Mouse (Mus musculus) brain, adult 10 weeks (tissue): ENCODE measurements around the gene Gng3. TPM values are rescaled to one million over a fixed set of nuclear protein-coding genes. Genes with fewer than 3 reads are reported as not detected.

Experiments used
- polyA plus RNA-seq: library from polyadenylated mRNA; stranded (reverse); fragments of 350-450 nt; fragmentation: Illumina TruSeq; extraction: RNeasy Lipid Tissue Mini Kit (QIAGEN cat#74804); gene quantifications from one replicate; pipeline ENCODE4 v1.2.3, GENCODE M21; 2015; ENCODE audit warnings: low read depth, low replicate concordance

Gene Gng3
- polyA plus RNA-seq, result 191 TPM

DNA sequence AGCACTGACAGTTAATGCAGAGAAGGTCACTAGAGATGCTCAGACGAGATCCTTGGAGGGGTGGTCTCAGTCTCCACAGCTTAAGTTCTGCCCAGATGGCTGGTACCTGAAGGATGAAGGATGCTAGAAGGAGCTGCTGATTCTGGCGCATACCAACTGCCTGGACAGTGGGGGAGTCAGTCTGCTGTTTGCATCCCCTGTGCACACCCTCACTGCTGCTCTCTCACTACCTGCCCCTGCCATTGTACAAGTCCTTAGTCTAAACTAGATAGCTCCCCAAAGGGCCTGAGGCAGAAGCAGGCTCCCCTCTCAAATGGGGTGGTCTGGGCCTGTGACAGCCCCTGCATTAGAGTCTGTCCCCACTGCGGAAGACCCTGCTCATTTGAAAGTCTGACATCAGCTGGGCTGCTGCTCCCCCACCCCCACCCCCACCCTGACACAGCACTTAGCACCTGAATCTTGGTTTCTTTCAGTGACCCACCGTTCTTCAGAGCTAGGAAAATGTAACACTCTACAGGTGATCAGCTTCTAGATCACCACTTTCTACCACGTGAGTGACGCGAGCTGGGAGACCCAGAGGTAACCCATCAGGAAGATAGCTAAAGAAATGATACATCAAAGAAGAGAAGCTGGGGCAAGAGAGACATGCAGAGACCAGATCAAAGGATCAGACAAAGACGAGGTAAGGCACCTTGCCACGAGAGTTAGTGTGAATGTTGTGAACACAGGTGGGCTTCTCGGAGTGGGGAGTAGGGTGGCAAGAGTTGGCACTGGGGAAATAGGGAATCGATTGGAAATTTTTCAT lies at the start of gene Gng3:
Gene Gng3 (minus strand): TSS at position 92 of the 805 bp plus-strand sequence.

DNA sequence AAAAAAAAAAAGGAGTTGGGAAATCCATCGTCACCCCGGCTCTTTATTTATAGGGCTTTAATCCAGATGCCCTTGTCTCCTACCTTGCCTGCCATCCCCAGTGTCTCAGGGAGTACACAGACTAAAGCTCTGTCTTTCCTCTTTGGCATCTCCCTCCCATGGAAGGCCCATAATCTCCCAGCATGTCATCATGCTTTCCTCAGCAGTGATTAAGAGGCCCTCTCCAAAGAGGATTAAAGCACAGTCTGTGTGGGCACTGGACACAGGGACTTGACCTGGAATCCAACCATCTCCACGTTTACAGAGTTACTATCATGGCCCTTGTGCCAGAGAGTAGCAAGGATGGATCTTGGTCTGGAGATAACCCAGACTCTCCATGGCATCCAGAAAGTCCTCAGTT lies 44.6 kb upstream of the Gng3 start, which contains the start of the genes Lbhd1 and Gm49403:
Gene Lbhd1 (plus strand): TSS at position 117 of the 400 bp plus-strand sequence.
Gene Gm49403 (plus strand): TSS at position 315 of the 400 bp plus-strand sequence.

DNA sequence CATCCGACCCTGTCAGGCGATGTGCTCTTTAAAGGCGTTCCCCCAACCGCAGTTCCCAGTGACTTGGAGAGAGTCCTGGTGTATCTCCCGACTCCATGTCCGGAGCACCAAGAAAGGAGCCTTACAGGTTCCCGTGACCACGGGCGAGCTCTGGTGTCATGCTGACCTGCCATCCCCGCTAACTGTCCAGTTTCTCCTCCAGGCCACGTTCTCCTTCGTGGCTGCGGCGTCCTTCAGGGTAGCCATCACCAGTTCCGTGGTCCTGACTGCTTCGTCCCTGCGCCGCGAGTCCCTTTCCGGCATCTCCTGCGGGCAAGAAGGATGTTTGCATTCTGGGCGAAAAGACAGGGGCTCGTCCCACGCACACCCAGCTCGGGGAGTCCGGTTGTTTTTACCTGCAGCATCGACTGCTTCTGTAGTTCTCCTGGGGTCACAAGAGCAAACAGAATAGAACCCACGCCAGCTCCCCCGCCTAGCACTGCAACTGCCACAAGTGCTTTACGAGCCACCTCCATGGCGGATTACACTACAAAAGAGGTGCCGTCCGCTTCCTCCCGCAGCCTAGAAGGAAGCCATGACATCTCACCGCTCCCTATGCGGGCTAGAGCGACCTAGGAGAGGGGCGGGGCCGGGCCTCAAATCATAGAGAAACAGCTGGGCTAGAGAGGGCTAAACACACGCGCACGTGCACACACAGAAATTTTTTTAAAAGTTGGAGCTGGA lies 41.5 kb upstream of the Gng3 start, which contains the start of gene Uqcc3:
Gene Uqcc3 (minus strand): TSS at position 613 of the 723 bp plus-strand sequence.

DNA sequence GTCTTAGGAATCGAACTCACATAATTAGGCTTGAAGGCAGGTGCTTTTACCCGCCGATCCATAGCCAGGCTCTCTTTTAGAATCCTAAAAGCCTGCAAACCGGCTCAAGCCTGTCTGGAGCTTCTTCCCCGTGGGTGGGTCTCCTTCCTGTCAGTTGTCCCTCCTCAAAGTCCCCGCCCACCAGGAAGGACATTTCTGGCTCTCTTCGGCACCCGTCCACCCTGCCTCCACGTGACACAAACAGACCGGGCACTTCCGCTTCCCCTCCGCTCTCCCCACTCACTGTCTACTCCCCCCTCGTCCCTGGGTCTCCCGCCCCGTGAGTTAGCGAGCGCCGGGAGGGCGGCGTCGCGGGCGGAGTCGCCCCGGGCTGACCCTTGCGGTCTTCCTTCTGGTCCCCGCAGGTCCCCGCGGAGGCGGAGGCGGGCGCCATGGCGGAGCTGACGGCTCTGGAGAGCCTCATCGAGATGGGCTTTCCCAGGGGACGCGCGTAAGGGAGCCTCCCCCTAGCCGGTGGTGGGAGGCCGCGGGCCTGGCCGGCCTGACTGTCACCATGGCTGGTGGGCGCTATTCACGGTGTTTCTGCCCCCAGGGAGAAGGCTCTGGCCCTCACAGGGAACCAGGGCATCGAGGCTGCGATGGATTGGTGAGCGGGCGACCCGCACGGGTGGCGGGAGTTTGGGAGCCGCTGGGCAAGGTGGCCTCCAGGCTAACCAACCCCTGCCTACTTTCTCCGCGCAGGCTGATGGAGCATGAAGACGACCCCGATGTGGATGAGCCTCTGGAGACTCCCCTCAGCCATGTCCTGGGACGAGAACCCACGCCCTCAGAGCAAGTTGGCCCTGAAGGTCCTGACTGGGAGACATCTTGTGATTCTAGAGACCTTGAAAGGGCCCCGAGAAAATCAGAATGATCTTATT lies 32.5 kb upstream of the Gng3 start, which contains the start of gene Ubxn1:
Gene Ubxn1 (plus strand): TSS at position 230 of the 920 bp plus-strand sequence.

DNA sequence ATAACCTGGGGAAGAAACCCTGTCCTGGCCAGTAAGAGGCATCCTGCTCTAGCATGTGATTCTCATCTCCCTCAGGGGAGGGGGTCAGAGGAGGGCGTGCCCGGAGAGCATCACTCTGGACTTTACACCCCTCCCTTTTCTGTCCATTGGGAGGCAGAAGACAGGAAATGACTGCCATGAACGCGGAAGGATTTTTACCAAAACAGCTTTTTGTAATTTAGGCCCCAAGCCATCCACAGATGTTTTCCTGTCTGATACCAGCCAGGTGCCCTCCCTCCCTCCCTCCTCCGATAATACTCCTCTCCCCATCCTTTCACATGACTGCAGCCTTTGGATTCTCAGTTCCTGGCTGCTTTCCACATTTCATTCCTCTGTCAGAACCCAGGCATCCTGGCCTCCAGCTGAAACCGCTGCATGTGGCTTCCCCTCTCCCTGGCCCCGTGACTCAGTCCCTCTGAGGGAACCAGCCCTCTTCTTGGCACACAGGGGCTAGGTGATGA lies 11.5 kb upstream of the Gng3 start, which contains the start of gene Lrrn4cl:
Gene Lrrn4cl (plus strand): TSS at position 367 of the 500 bp plus-strand sequence.

DNA sequence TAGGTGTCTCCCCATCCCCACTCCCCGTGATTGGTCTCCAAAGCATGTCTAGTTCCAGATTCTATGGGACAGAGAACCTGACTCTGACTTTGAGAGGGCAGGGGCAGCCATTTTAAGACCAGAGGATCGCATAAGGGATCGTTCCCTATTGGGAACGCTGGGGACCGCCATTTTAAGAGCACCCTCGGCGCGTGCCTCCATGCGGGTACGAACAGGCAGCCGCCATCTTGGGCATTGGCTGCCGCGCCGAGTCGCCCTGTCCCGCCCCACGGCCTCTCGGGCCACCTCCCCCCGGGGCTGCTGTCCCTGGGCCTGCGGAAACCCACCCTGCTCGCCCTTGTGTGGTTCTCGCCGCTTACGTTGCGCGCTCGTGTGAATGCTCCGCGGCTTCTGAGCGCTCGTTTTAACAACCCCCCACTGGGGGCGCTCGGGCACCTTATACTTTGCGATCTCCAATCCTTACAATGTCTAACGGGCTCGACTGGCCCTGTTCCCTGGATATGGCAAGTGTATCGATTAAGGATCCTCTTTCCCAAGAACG lies 1.7 kb downstream of the Gng3 start, which contains the start of gene Bscl2:
Gene Bscl2 (plus strand): TSS at position 217 of the 541 bp plus-strand sequence.

DNA sequence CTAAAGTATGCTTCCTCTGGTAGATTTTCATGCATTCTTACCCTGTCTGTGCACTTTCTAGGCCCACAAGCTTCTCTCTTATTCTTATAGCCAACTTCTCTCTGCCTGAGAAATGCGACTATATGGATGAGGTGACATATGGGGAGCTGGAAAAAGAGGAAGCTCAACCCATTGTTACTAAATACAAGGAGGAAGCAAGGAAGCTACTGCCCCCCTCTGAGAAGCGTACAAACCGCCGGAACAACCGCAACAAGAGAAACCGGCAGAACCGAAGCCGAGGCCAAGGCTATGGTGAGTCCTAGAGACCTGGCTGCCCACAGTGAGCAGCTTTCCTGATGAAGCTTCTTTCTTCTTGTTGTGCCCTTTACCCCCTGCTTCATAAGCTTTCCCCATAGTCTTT lies 9.3 kb downstream of the Gng3 start, which contains the start of gene AC129217.1:
Gene AC129217.1 (plus strand): TSS at position 114 of the 400 bp plus-strand sequence.

DNA sequence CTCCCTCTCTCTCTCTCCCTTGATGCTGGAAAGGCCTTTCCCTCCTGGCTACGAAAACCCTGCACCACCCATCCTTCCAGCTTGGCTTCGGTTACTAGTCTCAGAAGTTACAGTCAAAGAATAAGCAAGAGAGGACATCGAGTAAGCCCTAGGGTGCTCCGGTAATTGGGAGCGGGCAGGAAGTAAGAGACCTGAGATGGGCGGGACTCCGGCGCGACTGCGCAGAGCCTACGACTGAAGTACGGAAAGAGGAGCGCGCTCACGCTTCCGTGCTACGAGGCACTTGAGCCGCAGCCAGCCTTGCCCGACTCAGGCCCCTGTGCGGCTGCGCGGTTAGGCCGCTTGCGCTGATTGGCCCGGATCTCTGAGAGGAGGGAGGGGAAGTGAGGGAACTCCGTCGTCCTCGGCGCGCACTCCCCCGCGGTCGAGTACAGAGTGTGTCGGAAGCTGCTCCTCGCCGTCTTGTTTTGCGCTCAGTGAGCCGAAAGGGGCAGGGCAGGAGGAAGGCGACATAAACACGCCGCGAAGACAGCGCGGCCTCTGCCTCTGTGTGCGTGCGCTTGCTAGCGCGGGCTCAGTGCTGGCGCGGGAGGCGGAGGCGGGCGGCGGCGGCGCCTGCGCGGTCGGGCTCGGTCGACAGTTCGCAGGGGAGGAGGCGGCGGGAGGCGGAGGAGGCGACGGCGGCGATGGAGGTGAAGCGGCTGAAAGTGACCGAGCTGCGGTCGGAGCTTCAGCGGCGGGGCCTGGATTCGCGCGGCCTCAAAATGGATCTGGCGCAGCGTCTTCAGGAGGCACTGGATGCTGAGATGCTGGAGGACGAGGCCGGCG lies 19.2 kb downstream of the Gng3 start, which contains the start of gene Hnrnpul2:
Gene Hnrnpul2 (plus strand): TSS at position 415 of the 828 bp plus-strand sequence.

DNA sequence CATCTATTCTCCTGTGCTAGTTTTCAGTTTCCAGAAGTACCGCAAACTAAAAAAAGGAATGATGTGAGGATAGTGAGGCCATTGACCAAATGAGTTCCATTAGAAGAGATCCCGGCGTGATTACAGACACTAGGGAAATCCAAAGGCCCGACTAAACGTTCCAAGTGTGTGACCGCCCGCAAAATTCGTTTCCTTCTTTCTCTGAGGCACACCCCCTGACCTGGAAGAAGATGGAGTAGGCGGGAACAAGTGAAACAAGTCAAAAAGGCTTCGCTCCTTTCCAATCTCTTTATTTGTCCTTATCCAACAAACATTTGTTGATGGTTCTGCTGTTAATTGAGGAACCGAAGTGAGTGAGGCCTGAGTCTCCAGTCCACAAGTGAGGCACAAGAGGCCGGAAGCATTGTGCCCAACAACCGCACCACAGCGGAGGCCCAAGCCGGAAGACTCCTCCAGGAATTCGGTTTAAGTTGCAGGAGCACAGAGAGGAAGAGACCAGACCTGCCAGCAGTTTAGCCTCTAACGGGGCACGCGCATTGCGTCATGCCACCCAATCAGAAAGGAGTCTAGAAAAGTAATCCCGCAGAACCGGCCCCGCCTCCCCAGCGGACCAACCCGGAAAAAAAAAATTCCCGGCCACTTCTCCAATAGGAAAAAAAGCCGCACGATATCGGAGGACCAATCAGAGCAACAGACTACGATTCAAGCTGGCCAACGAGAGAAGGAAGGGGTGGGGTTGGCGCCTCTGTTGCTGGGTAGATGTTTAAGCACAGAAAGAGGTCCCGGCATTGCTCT lies 20.0 kb downstream of the Gng3 start, which contains the start of gene Ttc9c:
Gene Ttc9c (minus strand): TSS at position 533 of the 795 bp plus-strand sequence.

DNA sequence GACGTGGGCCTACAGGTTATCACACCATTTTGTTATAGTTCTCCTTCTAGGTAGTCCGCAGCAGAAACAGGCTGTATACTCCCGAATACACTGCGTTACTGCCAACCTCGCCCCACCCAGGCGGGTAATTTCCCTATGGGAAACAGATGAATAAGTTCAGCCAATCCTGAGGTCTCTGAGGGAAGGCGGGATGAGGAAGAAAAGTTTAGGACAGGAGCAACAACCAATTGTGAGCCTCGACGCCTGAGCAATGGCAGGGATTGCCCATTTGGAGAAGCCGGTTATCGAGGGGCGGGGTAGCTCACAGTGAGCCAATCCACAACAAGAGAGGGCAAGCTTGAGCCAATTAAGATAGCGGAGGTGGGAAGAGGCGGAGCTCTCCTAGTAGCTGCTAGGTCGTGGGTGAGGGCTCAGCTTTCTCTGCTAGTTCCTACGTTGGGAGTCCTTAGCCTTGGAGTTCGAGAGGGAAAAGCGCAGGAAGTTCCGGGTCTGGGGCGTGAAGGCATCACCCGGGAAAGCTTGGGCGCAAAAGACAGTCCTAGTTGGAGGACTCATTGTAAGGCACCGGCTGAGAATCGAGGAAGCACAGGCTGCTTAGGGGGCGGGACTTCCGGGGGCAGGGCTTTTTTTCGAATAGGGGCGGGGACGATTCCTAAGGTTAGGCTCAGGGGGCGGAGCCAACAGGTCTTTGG lies 36.7 kb downstream of the Gng3 start, which contains the start of gene Zbtb3:
Gene Zbtb3 (plus strand): TSS at position 426 of the 692 bp plus-strand sequence.

DNA sequence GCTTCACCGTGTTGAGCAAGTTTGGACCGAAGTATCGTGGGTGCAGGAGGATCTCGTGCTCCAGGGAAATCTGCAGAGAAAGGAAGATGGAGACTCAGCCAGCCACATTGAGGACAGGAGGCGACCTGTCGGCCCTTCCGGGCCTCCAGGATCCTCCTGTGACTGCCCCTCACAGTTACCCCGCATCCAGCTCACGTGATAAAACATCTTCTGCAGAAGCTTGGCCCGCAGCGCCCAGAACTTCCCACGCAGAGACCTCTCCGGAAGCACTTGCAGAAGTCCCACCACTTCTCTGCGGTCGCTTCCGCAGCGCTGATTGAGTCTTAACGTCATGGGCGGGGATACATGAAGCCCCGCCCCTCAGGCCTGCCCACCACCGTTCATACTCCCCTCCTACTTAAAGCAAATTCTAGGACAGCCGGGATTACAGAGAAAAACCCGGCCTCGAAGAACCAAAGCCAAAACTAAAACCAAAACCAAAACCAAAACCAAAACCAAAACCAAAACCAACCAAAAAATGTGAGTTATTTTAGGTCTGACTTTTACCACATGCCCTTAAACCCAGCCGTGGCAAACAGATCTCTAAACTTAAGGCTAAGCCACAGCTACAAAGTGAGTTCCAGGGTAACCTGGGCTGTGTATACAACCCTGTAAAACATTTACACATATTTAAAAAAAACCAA lies 40.6 kb downstream of the Gng3 start, which contains the start of gene Polr2g:
Gene Polr2g (minus strand): TSS at position 314 of the 683 bp plus-strand sequence.

Other genes with a start within 250 kb of the Gng3 start
- 13.3 TPM for gene Slc22a8, start 247.9 kb downstream of the Gng3 start, polyA plus RNA-seq
- gene Slc22a6, start 221.2 kb downstream of the Gng3 start, polyA plus RNA-seq, result 2.3 TPM
- 78.9 TPM for gene Chrm1, start 175.4 kb downstream of the Gng3 start, polyA plus RNA-seq
- 155 TPM for gene Slc3a2, start 115.8 kb downstream of the Gng3 start, polyA plus RNA-seq
- 52.0 TPM for gene Wdr74, start 103.4 kb downstream of the Gng3 start, polyA plus RNA-seq
- not detected for gene 1700092M07Rik, start 98.5 kb downstream of the Gng3 start, polyA plus RNA-seq
- gene Stx5a, start 97.8 kb downstream of the Gng3 start, polyA plus RNA-seq, result 93.3 TPM
- 89.5 TPM for gene Nxf1, start 82.1 kb downstream of the Gng3 start, polyA plus RNA-seq
- gene Tmem223, start 68.2 kb downstream of the Gng3 start, polyA plus RNA-seq, result 109 TPM
- gene Tmem179b, start 64.7 kb downstream of the Gng3 start, polyA plus RNA-seq, result 11.0 TPM
- 12.2 TPM for gene Taf6l, start 52.8 kb downstream of the Gng3 start, polyA plus RNA-seq
- gene Polr2g, start 40.6 kb downstream of the Gng3 start, polyA plus RNA-seq, result 206 TPM
- 4.3 TPM for gene Zbtb3, start 36.6 kb downstream of the Gng3 start, polyA plus RNA-seq
- gene Ttc9c, start 19.9 kb downstream of the Gng3 start, polyA plus RNA-seq, result 38.9 TPM
- 102 TPM for gene Hnrnpul2, start 19.2 kb downstream of the Gng3 start, polyA plus RNA-seq
- not detected for gene AC129217.1, start 9.4 kb downstream of the Gng3 start, polyA plus RNA-seq
- gene Bscl2, start 1.7 kb downstream of the Gng3 start, polyA plus RNA-seq, result 92.5 TPM
- 0.82 TPM for gene Lrrn4cl, start 11.6 kb upstream of the Gng3 start, polyA plus RNA-seq
- 140 TPM for gene Ubxn1, start 32.3 kb upstream of the Gng3 start, polyA plus RNA-seq
- gene Uqcc3, start 41.7 kb upstream of the Gng3 start, polyA plus RNA-seq, result 52.0 TPM
- 15.7 TPM for gene Lbhd1, start 44.5 kb upstream of the Gng3 start, polyA plus RNA-seq
- gene Gm49403, start 44.7 kb upstream of the Gng3 start, polyA plus RNA-seq, result not detected
- 47.2 TPM for gene 1810009A15Rik, start 49.7 kb upstream of the Gng3 start, polyA plus RNA-seq
- not detected for gene Gm49416, start 49.7 kb upstream of the Gng3 start, polyA plus RNA-seq
- gene Ints5, start 53.8 kb upstream of the Gng3 start, polyA plus RNA-seq, result 12.2 TPM
- gene Ganab, start 58.9 kb upstream of the Gng3 start, polyA plus RNA-seq, result 81.9 TPM
- 219 TPM for gene B3gat3, start 81.2 kb upstream of the Gng3 start, polyA plus RNA-seq
- 10.4 TPM for gene Rom1, start 90.2 kb upstream of the Gng3 start, polyA plus RNA-seq
- gene Eml3, start 90.4 kb upstream of the Gng3 start, polyA plus RNA-seq, result 10.3 TPM
- 42.2 TPM for gene Mta2, start 102.7 kb upstream of the Gng3 start, polyA plus RNA-seq
- gene Tut1, start 114.7 kb upstream of the Gng3 start, polyA plus RNA-seq, result 16.9 TPM
- gene Eef1g, start 127.8 kb upstream of the Gng3 start, polyA plus RNA-seq, result 367 TPM
- 5.2 TPM for gene Ahnak, start 150.1 kb upstream of the Gng3 start, polyA plus RNA-seq
- not detected for gene Scgb1a1, start 248.8 kb upstream of the Gng3 start, polyA plus RNA-seq